In the genomic region with DNA sequence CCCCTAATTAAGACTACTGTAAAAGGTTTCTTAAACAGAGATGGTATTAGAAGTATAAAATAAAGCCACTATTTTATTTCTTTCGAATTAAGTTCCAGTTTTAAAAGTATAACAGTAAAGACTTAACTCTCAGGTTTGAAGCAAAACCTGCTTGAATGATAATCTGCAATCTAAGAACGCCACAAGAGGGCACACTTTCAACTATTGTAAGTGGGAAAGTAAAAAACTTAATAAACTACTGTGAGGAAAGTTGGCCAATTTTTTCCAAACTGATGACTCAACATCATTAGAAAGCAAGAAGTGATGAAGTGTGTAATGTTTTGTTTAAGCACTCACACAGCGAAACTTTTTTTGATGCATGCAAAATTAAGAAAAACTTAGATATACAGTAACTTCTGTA, we compare ENCODE assay signal across 7 mouse cellular contexts.
DNase-seq lines count a peak whose midpoint lies in the region; ATAC-seq lines count a peak whose summit lies in the region.

No protein-coding gene starts in this region.

- peak; percentile 18 to 43 for DNase-seq in kidney, adult 8-10 months
- no peak for DNase-seq in kidney, adult 11 months
- DNase-seq in 416B (ENCODE audit: low read depth), result peak; percentile 92
- DNase-seq in CD4-positive helper T cell, adult 2 months (ENCODE audit: low read depth, low spot score), result peak; percentile 41
- peak; percentile 60 for DNase-seq in lung, postnatal 25 days (ENCODE audit: low spot score)

- peak; percentile 69 for ATAC-seq in common myeloid progenitor, adult 5-6 weeks (replicated peaks; ENCODE audit: low read depth, poor library complexity, severe bottlenecking)
- no peak for ATAC-seq in frontal cortex, adult (ENCODE audit: low TSS enrichment)
